Mouse (Mus musculus): ENCODE data around the gene Scin. TPM values are rescaled to one million over a fixed set of nuclear protein-coding genes. Genes with fewer than 3 reads are reported as not detected.

The Scin gene
- polyA plus RNA-seq, 1 experiment: 0.01 TPM

- no peak overlapping the region for H3K4me2 ChIP-seq (ENCODE audit: low read depth)
- no peaks in the 10 kb centered on the region for H3K36me3 ChIP-seq (ENCODE audit: control insufficient read depth, insufficient read depth)
- no peak overlapping the region for H3K4me3 ChIP-seq
- H3ac ChIP-seq (ENCODE audit: control insufficient read depth, insufficient read length): no peak overlapping the region
- no peaks in the 10 kb centered on the region for H3K27me3 ChIP-seq (ENCODE audit: control insufficient read depth, insufficient read depth, insufficient read length)
- peaks cover under 1% of the 10 kb centered on the region for H3K79me2 ChIP-seq (ENCODE audit: control insufficient read depth, insufficient read depth)
- peak; percentile 20 for TF ChIP-seq USF1 (IDR thresholded peaks at IDR 0.05; ENCODE audit: low read depth)
- TF ChIP-seq POLR2A (IDR thresholded peaks at IDR 0.05; ENCODE audit: insufficient read length, low read depth): no peak
These were observed 104.8 kb downstream of the Scin start for GRCm38 (mm10) chr12:40029201-40029600.

GRCm38 (mm10) chr12:40027846-40028245 is 106.2 kb downstream of the Scin start:
- Histone ChIP-seq H3K79me2 (ENCODE audit: control insufficient read depth, insufficient read depth) (no peaks in the 10 kb centered on the region), H3ac (ENCODE audit: control insufficient read depth, insufficient read length) (no peak overlapping the region), H3K4me3 (no peak overlapping the region), H3K36me3 (ENCODE audit: control insufficient read depth, insufficient read depth) (no peaks in the 10 kb centered on the region), H3K4me2 (ENCODE audit: low read depth) (no peak overlapping the region), H3K27me3 (ENCODE audit: control insufficient read depth, insufficient read depth, insufficient read length) (no peaks in the 10 kb centered on the region)
- TF ChIP-seq USF1 (IDR thresholded peaks at IDR 0.05; ENCODE audit: low read depth): no peak
- TF ChIP-seq SRF (IDR thresholded peaks at IDR 0.05; ENCODE audit: control insufficient read depth, insufficient read length, low read depth): no peak
- TF ChIP-seq E2F4 (IDR thresholded peaks at IDR 0.05; ENCODE audit: insufficient read depth): no peak
- no peak for TF ChIP-seq MAX (IDR thresholded peaks at IDR 0.05; ENCODE audit: low read depth)
- no peak for TF ChIP-seq TCF3 (IDR thresholded peaks at IDR 0.05; ENCODE audit: insufficient read length, low read depth)
- no peak for TF ChIP-seq TCF12 (IDR thresholded peaks at IDR 0.05; ENCODE audit: insufficient read depth, poor library complexity, severe bottlenecking)
- TF ChIP-seq POLR2A (IDR thresholded peaks at IDR 0.05; ENCODE audit: insufficient read length, low read depth): no peak
- no peak for TF ChIP-seq MYOD1 (IDR thresholded peaks at IDR 0.05; ENCODE audit: control insufficient read depth in 1 of 3, insufficient read length in 2 of 3, low read depth in 2 of 3)
- TF ChIP-seq MYOG (IDR thresholded peaks at IDR 0.05; ENCODE audit: control insufficient read depth in 1 of 3, insufficient read depth in 1 of 3, insufficient read length in 2 of 3, low read depth in 2 of 3): no peak
- TF ChIP-seq CEBPB (IDR thresholded peaks at IDR 0.05; ENCODE audit: insufficient read depth, poor library complexity, severe bottlenecking): no peak
- no peak for TF ChIP-seq REST (IDR thresholded peaks at IDR 0.05; ENCODE audit: insufficient read depth, insufficient read length)

- Histone ChIP-seq H3K4me2 (ENCODE audit: low read depth) (no peak overlapping the region), H3K79me2 (ENCODE audit: control insufficient read depth, insufficient read depth) (no peaks in the 10 kb centered on the region), H3K27me3 (ENCODE audit: control insufficient read depth, insufficient read depth, insufficient read length) (no peaks in the 10 kb centered on the region), H3K36me3 (ENCODE audit: control insufficient read depth, insufficient read depth) (no peaks in the 10 kb centered on the region), H3ac (ENCODE audit: control insufficient read depth, insufficient read length) (no peak overlapping the region), H3K4me3 (no peak overlapping the region)
- no peak for TF ChIP-seq TCF12 (IDR thresholded peaks at IDR 0.05; ENCODE audit: insufficient read depth, poor library complexity, severe bottlenecking)
- TF ChIP-seq USF1 (IDR thresholded peaks at IDR 0.05; ENCODE audit: low read depth): no peak
- no peak for TF ChIP-seq POLR2A (IDR thresholded peaks at IDR 0.05; ENCODE audit: insufficient read length, low read depth)
- TF ChIP-seq E2F4 (IDR thresholded peaks at IDR 0.05; ENCODE audit: insufficient read depth): no peak
- TF ChIP-seq SRF (IDR thresholded peaks at IDR 0.05; ENCODE audit: control insufficient read depth, insufficient read length, low read depth): no peak
- no peak for TF ChIP-seq REST (IDR thresholded peaks at IDR 0.05; ENCODE audit: insufficient read depth, insufficient read length)
- TF ChIP-seq MYOD1 (IDR thresholded peaks at IDR 0.05; ENCODE audit: control insufficient read depth in 1 of 3, insufficient read length in 2 of 3, low read depth in 2 of 3): no peak
- TF ChIP-seq TCF3 (IDR thresholded peaks at IDR 0.05; ENCODE audit: insufficient read length, low read depth): no peak
- no peak for TF ChIP-seq MAX (IDR thresholded peaks at IDR 0.05; ENCODE audit: low read depth)
- TF ChIP-seq CEBPB (IDR thresholded peaks at IDR 0.05; ENCODE audit: insufficient read depth, poor library complexity, severe bottlenecking): no peak
- no peak for TF ChIP-seq MYOG (IDR thresholded peaks at IDR 0.05; ENCODE audit: control insufficient read depth in 1 of 3, insufficient read depth in 1 of 3, insufficient read length in 2 of 3, low read depth in 2 of 3)
These were observed 106.6 kb downstream of the Scin start for GRCm38 (mm10) chr12:40027444-40027843.

GRCm38 (mm10) chr12:40023918-40024317 is 110.1 kb downstream of the Scin start:
- no peak overlapping the region for H3K4me2 ChIP-seq (ENCODE audit: low read depth)
- H3K79me2 ChIP-seq (ENCODE audit: control insufficient read depth, insufficient read depth): no peaks in the 10 kb centered on the region
- no peak overlapping the region for H3K4me3 ChIP-seq
- TF ChIP-seq TCF12 (IDR thresholded peaks at IDR 0.05; ENCODE audit: insufficient read depth, poor library complexity, severe bottlenecking) (no peak), TCF3 (IDR thresholded peaks at IDR 0.05; ENCODE audit: insufficient read length, low read depth) (no peak), POLR2AphosphoS2 (IDR thresholded peaks at IDR 0.05; ENCODE audit: insufficient read length, low read depth) (no peak), SRF (IDR thresholded peaks at IDR 0.05; ENCODE audit: control insufficient read depth, insufficient read length, low read depth) (no peak), MYOD1 (IDR thresholded peaks at IDR 0.05; ENCODE audit: control insufficient read depth in 1 of 3, insufficient read length in 2 of 3, low read depth in 2 of 3) (no peak), CEBPB (IDR thresholded peaks at IDR 0.05; ENCODE audit: insufficient read depth, poor library complexity, severe bottlenecking) (no peak), POLR2A (IDR thresholded peaks at IDR 0.05; ENCODE audit: insufficient read length, low read depth) (no peak), REST (IDR thresholded peaks at IDR 0.05; ENCODE audit: insufficient read depth, insufficient read length) (no peak), MAX (IDR thresholded peaks at IDR 0.05; ENCODE audit: low read depth) (no peak), MYOG (IDR thresholded peaks at IDR 0.05; ENCODE audit: control insufficient read depth in 1 of 3, insufficient read depth in 1 of 3, insufficient read length in 2 of 3, low read depth in 2 of 3) (no peak), E2F4 (IDR thresholded peaks at IDR 0.05; ENCODE audit: insufficient read depth) (no peak), USF1 (IDR thresholded peaks at IDR 0.05; ENCODE audit: low read depth) (no peak)
- no peaks in the 10 kb centered on the region for H3K36me3 ChIP-seq (ENCODE audit: control insufficient read depth, insufficient read depth)
- H3ac ChIP-seq (ENCODE audit: control insufficient read depth, insufficient read length): no peak overlapping the region
- no peaks in the 10 kb centered on the region for H3K27me3 ChIP-seq (ENCODE audit: control insufficient read depth, insufficient read depth, insufficient read length)

GRCm38 (mm10) chr12:40023014-40023642 is 110.9 kb downstream of the Scin start:
- H3K4me2 ChIP-seq (ENCODE audit: low read depth): no peak overlapping the region
- no peaks in the 10 kb centered on the region for H3K79me2 ChIP-seq (ENCODE audit: control insufficient read depth, insufficient read depth)
- no peak overlapping the region for H3K4me3 ChIP-seq
- TF ChIP-seq POLR2AphosphoS2 (IDR thresholded peaks at IDR 0.05; ENCODE audit: insufficient read length, low read depth) (no peak), REST (IDR thresholded peaks at IDR 0.05; ENCODE audit: insufficient read depth, insufficient read length) (no peak), USF1 (IDR thresholded peaks at IDR 0.05; ENCODE audit: low read depth) (no peak), MYOG (IDR thresholded peaks at IDR 0.05; ENCODE audit: control insufficient read depth in 1 of 3, insufficient read depth in 1 of 3, insufficient read length in 2 of 3, low read depth in 2 of 3) (no peak), MAX (IDR thresholded peaks at IDR 0.05; ENCODE audit: low read depth) (no peak), TCF12 (IDR thresholded peaks at IDR 0.05; ENCODE audit: insufficient read depth, poor library complexity, severe bottlenecking) (no peak), SRF (IDR thresholded peaks at IDR 0.05; ENCODE audit: control insufficient read depth, insufficient read length, low read depth) (no peak), CEBPB (IDR thresholded peaks at IDR 0.05; ENCODE audit: insufficient read depth, poor library complexity, severe bottlenecking) (0 out of 2 replicates have a peak, but pooled peaks have one; percentile 66)
- H3K27me3 ChIP-seq (ENCODE audit: control insufficient read depth, insufficient read depth, insufficient read length): no peaks in the 10 kb centered on the region
- no peak overlapping the region for H3ac ChIP-seq (ENCODE audit: control insufficient read depth, insufficient read length)
- no peaks in the 10 kb centered on the region for H3K36me3 ChIP-seq (ENCODE audit: control insufficient read depth, insufficient read depth)

Measured in myocyte (in vitro differentiated cells).